Mouse (Mus musculus) G1E (cell line): ENCODE measurements around the gene Hddc3.

ENCODE experiments used
- CTCF ChIP-seq: IDR thresholded peaks from 2 replicates; pipeline ENCODE4 v1.5.1; 2012; ENCODE audit warnings: low read depth, low read length, inconsistent platforms, mixed read lengths
- GATA1 ChIP-seq: IDR thresholded peaks from 2 replicates; pipeline ENCODE4 v1.6.1; 2012; ENCODE audit warnings: borderline replicate concordance, low read length, inconsistent platforms, mixed read lengths
- TAL1 ChIP-seq: conservative IDR thresholded peaks from 2 replicates; pipeline ENCODE4 v1.6.1; 2012; ENCODE audit warnings: low read depth, low read length, inconsistent platforms, mixed read lengths

DNA sequence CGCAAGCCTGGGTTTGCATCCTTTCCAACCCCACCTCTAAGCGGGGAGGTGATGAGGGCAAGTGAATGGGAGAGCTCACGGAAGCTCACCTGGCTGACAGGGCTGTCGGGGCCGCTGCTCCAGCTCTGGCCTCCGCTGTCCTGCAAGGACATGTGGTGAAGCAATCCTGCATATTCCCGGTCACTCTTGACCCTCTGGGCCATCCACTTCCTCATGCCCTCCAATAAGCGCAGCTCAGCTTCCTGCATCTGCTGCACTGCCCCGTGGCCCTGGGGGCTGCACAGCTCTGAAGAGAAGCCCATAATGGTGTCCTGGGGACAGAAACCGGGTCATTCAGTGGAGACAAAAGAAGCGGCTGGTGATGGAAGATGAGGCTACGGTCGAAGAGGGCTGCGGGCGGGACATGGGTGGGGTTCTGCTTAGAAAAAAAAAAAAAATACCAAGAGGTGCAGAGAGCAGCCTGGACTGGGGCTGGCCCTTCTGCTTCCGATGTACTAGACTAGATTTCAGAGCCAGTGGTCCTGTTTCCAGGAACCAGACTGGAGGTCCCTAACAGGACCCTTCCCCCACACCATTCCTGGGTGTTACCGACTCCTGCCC lies 44.2 kb downstream of the Hddc3 start:
- TF ChIP-seq CTCF: no peak
- TF ChIP-seq TAL1: no peak
- no peak for TF ChIP-seq GATA1
